Mouse (Mus musculus): ENCODE data around the gene Serf2.
A peak's percentile ranks its signal among the peaks of the same experiment; 100 is the strongest.
"Not testable (repeated sequence)": the region's sequence is repeated elsewhere in the genome, so short reads cannot be mapped to it uniquely, and the experiment has no call there.

Serf2 gene

DNA sequence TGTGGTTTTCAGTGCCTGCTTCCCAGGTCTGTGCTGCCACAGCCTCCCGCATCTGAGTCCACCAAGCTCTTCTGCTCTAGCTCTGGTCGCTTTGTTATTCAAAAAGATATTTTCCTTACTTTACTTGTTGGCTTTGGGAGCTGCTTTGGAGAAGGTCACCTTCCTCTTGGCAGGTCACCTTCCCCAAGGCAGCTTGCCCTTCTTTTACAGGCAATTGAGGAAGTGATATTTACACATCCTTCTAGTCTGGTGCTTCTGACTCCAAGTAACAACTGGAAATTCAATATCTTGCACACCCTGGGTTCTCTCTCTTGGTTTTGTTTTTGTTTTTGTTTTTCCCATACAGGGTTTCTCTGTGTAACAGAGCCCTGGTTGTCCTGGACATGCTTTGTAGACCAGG is 35.4 kb downstream of the Serf2 start:
- ATAC-seq (ENCODE audit: insufficient number of reproducible peaks, low FRiP score, low TSS enrichment) = not testable (repeated sequence)

DNA sequence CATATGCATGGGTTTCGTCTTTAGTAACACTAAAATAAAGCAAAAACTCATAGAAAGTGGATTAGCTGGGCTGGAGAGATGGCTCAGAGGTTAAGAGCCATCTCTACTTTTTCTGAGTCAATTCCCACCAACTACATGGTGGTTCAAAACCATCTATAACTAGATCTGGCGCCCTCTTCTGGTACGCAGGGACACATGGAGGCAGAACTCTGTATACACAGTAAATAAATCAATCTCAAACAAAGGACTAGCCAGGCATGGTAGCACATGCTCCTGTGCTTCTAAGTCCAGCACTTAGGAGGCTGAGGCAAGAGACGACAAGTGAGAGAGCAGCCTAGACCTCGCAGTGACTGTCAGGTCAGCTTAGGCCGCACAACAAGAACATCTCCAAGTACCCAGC is 52.6 kb downstream of the Serf2 start:
- not testable (repeated sequence) for ATAC-seq (ENCODE audit: insufficient number of reproducible peaks, low FRiP score, low TSS enrichment)

DNA sequence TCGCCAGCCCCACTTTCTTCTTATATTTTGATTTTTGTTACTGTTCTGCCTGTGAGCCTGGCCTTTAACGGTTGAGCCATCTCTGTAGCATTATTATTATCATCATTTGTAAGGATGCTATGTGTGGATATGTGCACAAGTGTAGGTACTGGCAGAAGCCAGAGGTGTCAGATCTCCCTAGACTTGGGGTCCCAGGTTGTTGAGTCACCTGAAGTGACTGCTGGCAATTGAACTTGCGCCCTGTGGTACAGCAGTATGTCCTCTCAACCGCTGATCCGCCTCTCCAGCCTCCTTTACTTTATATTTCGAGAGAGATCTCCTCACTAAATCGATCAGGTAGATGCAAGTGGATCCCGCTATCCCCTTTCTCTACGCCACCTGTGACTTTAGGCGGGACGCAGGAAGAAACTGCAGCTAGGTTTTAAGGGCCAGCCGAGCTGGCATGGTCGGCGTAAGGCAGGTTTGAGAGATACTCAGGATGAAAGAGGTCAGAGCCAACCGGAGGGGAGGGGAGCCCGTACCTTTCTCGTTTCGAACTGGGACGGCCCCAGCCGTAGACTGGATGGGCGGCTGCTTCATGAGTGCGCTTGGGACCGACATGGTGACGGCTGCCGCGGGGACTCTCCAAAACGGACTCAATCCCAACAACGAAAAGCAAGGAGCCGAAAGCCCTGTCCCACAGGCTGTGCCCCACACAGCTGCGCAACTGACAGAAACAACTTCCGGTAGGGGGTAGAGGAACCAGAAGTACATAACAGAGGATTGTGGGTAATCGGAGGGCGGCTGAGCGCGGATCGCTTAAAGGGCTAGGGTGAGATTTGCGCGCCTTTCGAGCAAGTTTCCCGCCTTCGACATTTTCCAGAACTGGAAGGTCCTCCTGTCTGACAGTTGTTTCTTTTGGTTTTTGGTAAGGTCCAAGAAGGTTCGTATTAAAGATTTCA is 57.2 kb downstream of the Serf2 start, which contains the start of the genes Mfap1a and Wdr76:
Gene Mfap1a (minus strand): TSS at position 724 of the 941 bp plus-strand sequence.
Gene Wdr76 (plus strand): TSS at position 782 of the 941 bp plus-strand sequence.
- ATAC-seq (ENCODE audit: insufficient number of reproducible peaks, low FRiP score, low TSS enrichment) = peak; percentile 91

DNA sequence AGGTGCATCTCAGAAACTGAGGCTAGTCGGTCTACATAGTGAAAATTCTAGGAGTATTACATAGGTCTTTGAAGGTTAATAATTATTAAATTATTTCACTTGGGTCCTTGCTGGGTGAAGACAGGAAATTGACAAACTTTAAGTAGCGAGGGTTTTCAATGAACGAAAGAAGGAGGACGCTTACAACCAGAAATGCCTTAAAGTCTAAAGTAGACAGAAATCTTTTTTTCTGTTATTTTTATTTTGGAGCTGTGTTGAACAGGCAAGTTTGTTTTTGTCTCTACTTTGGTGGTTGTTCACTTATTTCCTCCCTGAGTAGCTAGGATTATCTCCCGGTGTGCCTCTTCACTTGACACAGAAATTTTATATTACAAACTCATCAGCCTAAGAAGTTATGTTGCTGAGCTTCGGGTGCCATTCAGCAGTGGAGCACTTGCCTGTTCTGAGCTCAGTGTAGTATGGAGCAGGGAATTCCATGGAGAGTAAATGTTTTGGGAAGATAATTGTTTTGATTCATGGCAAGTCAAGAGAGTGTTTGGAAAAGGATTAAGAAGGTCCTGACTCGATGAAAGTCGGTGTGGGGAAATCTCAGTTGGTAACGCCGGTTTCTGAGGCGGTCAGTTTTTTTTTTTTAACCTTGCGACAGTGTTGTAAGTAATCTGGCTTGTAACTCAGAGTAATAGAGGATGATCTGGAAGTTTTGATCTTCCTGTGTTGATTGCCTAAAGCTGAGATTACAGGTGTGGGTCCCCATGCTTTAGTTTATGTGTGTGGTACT is 58.4 kb downstream of the Serf2 start:
- no peak for ATAC-seq (ENCODE audit: insufficient number of reproducible peaks, low FRiP score, low TSS enrichment)
